Mouse (Mus musculus): ENCODE data around the gene Apopt1.

Apopt1 gene

GRCm38 (mm10) chr12:111745274-111745673, 32.2 kb downstream of the Apopt1 start:
- DNase-seq (ENCODE audit: inconsistent ontology term): no peak

GRCm38 (mm10) chr12:111746091-111746490, 33.0 kb downstream of the Apopt1 start:
- DNase-seq (ENCODE audit: inconsistent ontology term): peak; percentile 70

- no peak for DNase-seq (ENCODE audit: inconsistent ontology term)
Observed at GRCm38 (mm10) chr12:111747421-111747820, 34.4 kb downstream of the Apopt1 start.

GRCm38 (mm10) chr12:111750739-111751138, 37.7 kb downstream of the Apopt1 start:
- no peak for DNase-seq (ENCODE audit: inconsistent ontology term)

- DNase-seq (ENCODE audit: inconsistent ontology term): no peak
Observed at GRCm38 (mm10) chr12:111752491-111752890, 39.4 kb downstream of the Apopt1 start.

GRCm38 (mm10) chr12:111753347-111753746, 40.3 kb downstream of the Apopt1 start:
- DNase-seq (ENCODE audit: inconsistent ontology term): no peak

- no peak for DNase-seq (ENCODE audit: inconsistent ontology term)
Observed at GRCm38 (mm10) chr12:111754710-111755109, 41.6 kb downstream of the Apopt1 start.

- DNase-seq (ENCODE audit: inconsistent ontology term): no peak
Observed at GRCm38 (mm10) chr12:111755231-111755630, 42.2 kb downstream of the Apopt1 start.

GRCm38 (mm10) chr12:111756082-111756697, 43.1 kb downstream of the Apopt1 start:
- DNase-seq (ENCODE audit: inconsistent ontology term): peak; percentile 51

- peak; percentile 82 for DNase-seq (ENCODE audit: inconsistent ontology term)
Observed at GRCm38 (mm10) chr12:111756698-111757082, 43.6 kb downstream of the Apopt1 start.

GRCm38 (mm10) chr12:111757561-111758325, 44.7 kb downstream of the Apopt1 start:
- DNase-seq (ENCODE audit: inconsistent ontology term): no peak

GRCm38 (mm10) chr12:111758381-111759175, 45.5 kb downstream of the Apopt1 start, which contains the start of gene Klc1:
Gene Klc1 (plus strand): TSS chr12:111758849.
- DNase-seq (ENCODE audit: inconsistent ontology term): peak; percentile 70

- DNase-seq (ENCODE audit: inconsistent ontology term): peak; percentile 85
Observed at GRCm38 (mm10) chr12:111759176-111760061, 46.4 kb downstream of the Apopt1 start.

- DNase-seq (ENCODE audit: inconsistent ontology term): peak; percentile 61
Observed at GRCm38 (mm10) chr12:111760306-111760908, 47.3 kb downstream of the Apopt1 start.

GRCm38 (mm10) chr12:111762620-111763280, 49.7 kb downstream of the Apopt1 start:
- DNase-seq (ENCODE audit: inconsistent ontology term): peak; percentile 27

GRCm38 (mm10) chr12:111766313-111767236, 53.5 kb downstream of the Apopt1 start:
- peak; percentile 72 for DNase-seq (ENCODE audit: inconsistent ontology term)

GRCm38 (mm10) chr12:111768322-111768928, 55.4 kb downstream of the Apopt1 start:
- DNase-seq (ENCODE audit: inconsistent ontology term): peak; percentile 52

- peak; percentile 44 for DNase-seq (ENCODE audit: inconsistent ontology term)
Observed at GRCm38 (mm10) chr12:111769306-111769705, 56.2 kb downstream of the Apopt1 start.

Measured in Muller cell, postnatal 12 days (primary cell).